Mouse (Mus musculus) urinary bladder, postnatal 36 days (tissue): ENCODE measurements around the gene Zmynd11.

Source experiments
- DNase-seq, 2 experiments: peaks; one replicate each; pipeline ENCODE4 v3.0.0; 2022; ENCODE audit warnings: low spot score in 2 of 2, mixed read lengths in 1 of 2

The Zmynd11 gene

DNA sequence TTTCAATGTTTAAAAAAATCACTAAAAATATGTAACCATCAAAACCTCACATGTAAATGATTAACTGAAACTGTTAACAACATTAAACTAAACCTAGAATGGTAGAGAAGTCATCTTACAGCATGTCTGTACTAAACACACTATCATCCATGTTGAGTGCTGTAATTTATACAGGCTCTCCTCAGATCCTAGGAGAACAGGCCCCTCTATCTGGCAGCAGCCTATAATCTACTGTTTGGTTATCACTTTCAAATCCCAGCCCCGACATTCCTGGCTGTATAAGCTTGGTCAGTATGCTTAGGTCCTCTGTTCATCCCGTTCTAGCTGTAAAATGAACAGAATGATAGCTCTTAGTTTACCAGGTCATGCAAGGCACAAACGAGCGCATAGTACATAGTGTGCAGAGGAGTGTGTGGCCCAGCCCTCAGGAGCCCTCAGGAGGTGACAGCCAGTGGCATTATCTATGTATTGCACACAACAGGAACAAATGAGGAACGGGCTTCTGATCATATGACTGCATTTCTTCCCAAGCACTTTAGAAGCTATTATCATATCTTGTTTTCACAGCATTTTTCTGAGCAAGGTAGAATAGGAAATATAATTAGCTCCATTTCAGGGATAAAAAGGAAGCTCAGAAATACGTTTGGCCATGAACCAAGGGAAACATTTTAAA lies 51.5 kb downstream of the Zmynd11 start:
- no peak for DNase-seq

DNA sequence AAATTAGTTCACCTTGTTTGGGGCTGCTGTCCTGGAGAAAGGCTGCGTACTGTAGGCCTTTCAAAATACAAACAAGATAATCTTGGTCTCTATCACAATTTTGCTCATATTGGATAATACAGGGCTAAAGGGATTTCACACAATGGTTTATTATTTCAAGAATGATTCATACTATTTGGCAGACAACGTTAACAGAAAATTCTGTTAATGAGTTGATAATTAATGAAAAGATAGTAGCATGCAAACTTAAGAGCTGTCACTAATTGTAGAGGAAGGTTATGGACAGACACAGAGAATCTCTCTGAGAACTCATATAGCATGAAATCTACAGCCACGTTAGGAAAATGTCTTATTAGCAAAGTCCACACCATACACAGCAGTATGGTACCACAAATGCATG lies 52.2 kb downstream of the Zmynd11 start:
- no peak for DNase-seq

DNA sequence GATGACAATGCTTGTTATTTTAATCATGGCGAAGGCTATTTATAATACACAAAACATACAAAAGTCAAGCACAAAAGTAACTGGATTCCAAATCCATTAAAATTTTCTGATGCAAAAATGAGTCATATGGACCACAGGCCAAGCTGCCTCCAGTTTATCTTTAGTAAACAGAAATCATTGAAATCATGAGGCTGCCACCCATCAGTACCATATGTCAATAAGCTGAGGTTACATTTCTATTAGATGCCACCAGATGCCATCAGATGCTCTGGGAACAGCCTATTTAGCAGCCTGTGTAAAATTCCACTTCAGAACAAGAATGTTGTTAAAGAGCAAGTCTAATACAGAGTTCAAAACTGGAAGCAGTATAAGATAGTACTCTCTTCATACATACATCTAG lies 52.7 kb downstream of the Zmynd11 start:
- no peak for DNase-seq

DNA sequence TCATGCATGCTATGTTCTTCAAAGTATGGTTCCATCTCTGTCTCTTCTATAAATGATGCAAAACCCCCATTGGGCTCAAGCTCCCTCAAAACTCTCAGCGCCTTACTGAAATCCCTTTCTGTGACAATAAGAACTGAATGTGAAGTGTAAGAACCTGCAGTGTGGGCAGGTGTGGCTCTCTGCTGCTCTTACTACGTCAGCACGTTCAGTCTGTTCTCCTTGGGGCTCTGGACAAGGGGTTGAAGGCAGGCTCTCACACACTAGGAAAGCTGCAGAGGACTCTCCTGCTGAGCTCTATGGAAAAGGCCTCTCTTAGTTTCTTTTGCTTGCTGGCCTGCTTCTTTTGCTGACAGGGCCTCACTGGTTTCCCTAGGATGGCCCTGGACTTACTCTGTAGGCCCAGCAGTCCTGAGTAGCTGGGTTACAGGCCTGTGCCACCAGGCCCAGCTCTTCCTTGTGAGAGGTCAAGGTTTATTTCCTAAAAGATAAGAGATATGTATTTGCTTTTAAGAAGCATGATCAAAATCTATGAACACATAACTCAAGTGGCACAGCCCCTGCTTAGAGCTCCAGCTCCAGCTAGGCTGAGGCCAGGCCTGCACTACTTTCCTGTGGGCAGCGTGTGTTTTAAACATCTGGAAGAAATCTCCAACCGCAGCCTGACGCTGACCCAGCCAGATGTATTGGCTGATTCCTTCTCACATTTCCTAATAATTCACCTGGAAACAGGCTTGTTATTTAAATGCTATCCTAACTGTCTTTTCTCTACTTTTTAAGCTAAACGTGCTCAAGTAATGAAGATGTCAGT lies 56.5 kb downstream of the Zmynd11 start:
- no peak for DNase-seq

DNA sequence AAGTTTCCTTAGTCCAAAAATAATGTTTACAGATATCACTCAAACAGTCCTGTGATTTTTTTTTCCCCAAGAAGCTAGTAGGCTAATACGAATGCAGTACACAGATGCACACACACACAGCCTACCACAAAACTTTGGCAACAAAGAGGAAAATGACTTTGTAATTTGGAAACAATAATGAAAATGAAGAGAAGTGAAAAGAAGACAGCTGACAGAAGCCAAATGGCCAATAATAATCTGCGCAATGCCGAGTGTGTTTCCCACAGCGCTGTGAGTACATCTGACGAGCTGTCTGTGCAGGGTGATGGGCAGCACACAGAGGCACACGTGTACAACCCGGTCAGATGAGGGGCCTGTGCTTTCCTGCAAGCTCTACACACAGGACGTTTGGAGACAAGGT lies 58.4 kb downstream of the Zmynd11 start:
- no peak for DNase-seq

DNA sequence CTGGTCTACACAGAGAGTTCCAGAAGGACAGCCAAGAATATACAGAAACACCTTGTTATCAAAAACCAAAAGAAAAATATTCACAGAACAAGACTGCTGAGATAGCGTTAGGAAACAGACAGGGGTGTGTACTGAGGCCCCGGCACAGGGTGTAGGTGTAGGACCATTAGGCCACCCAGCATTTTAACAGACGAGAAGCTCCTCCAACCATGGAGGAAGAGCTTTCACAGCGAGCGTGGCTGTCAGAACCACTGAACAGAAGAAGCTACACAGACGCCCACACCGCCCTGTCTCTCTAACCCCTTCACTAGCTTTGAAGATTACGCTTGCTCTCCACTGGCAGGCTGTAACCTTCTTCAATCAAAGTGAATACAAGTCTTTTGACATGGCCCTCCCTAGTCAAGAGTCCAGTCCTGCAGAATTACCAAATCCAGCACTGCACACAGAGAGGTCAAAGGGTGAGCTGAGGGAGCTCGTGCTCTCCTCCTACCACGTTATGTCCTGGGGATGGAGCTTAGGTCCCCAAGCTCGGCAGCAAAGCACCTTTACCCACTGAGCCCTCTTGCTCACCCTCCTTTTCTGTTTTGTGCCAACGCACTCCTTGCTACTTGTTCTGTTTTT lies 62.4 kb downstream of the Zmynd11 start:
- no peak for DNase-seq

DNA sequence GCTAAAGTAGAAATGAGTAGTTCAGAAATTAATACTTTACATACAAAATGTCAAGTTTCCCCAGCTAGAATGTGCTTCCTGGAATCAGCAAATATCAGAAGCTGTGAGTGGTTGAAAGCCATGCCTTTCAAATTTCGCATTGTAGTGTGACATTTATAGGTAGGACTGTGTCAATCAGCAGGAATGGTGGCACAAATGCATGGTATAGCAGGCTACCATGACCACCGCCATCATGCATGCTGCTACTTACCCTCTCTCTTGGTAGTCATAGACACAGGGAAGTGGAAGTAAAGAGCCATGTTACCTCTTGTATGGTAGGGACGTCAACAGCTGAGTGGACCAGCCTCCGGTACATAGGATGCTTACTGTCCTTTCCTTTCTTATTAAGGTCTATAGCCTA lies 67.8 kb downstream of the Zmynd11 start:
- DNase-seq = no peak

DNA sequence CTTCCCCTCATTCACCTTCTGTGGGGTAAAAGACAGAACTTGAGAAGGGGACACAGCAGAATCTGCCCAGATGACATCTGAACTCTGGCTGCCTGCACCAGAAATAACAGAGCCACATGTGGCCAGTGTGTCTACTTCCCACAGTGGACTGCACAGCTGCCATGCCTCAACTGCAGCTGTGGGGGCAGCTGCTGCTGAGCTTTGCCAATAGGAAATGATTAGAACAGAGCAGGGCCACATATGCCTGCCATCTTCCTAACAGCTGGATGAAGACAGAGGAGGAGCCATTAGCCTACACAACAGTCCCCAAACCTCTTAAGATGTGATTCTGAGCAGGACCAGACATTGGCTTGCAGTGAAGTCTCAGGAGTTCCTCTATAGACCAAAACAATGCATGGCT lies 69.3 kb downstream of the Zmynd11 start:
- DNase-seq = peak in 1 of 2 experiments; percentile 5

DNA sequence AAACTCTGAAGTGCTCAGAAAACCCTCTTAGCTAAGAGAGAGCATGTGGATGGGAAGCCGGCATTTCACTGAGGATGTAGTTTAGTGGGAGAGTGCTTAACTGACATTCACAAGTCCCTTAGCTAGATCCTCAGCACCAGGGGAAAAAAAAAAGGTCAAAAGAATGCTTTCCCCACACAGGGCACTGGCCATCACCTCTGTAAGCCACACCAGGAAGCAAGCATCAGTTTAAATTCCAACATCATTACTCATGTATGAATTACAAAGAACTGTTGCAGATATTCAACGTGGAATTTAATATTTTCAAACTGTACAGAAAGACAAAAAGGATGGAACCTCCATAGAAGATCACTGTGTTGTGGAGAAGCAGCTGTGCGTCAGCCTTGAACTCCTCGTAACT lies 69.7 kb downstream of the Zmynd11 start:
- DNase-seq = no peak

DNA sequence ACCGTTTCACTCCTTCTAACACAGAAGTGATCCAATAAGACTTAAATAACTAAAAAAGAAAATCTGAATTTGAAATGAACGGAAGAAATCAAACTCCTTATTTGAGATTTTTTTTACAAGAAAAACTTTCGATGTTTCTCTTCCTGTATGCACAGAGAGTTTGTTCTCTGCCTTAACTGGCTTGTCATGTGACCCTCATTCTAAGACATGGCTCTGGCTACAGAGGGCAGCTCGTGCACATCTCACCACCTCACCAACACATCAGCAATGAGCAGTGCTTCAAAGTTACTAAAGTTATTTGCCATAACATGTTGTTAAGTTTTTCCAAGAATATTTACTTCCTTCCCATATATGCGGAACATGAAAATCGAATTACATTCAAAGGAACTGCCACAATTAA lies 70.5 kb downstream of the Zmynd11 start:
- no peak for DNase-seq

DNA sequence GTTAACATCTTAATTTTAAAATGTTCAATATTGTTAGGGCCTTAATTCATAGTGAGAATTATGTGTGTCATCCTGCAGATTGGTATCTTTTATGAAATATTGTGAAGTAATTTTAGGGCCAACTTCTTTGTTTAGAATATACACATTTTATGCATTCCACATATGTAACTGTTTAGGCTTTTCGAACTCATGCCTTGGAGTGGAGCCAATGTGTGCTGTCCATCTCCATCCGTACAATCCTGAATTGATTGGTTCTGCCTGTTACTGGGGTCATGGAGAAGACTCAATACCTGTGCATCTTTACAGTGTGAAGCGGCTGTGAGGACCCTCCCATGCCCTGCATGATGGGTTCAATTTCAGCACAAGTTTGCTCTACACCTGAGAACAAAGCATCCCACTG lies 72.3 kb downstream of the Zmynd11 start:
- DNase-seq = no peak

DNA sequence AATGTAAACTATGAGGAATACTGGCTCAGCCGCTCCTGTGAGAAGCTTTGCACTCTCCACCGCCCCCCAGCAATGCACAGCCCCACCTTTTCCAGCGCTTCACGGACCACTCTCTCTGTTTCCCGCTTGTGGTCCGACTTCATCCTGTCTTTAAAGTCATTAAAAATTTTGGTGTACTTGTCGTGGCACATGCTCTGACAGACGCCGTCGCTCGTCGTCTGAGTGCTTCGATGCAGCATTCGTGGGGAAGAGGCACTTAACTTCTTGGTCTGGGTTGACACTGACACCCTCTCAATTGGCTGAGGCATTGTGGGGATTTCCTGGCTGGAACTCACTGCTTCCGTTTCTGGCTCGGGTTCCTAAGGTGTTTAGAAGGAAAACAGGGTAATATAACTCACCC lies 75.8 kb downstream of the Zmynd11 start:
- no peak for DNase-seq

DNA sequence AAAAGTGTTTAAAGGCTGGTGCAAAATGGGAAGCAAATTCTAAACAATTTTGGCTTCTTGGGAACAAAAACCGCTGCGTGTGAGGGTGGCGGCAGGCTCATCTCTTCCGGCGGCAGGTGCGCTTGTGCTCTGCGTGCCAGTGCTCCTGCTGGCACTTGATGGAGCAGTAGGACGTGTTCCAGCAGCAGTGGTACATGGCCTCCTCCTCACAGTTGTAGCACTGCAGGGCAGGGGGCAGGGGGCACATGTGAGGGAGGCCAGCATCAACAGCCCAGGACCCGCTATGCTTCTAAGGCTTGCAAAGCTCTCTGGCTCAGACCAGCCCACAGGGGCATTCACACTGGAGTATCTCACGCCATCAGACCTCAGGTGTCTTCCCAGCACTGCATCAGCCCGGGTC lies 78.4 kb downstream of the Zmynd11 start:
- no peak for DNase-seq

DNA sequence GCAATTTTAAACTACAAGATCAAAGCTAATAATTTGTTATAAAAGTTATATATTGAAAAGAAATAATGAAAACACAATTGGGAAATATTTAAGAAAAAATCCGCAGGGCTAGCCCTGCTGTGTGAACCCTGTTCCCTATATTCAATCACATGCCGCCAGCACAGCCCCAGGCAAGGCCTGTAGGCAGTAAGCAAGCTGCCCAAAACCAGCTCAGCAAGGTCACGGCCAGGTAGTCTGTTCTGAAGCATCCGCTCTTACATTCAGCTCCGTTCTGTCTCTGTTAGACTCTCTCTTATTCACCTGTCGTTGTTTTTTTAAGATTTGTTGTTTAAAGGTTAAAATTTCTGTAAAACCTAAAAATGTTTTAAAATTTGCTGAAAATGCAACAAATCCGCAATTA lies 78.9 kb downstream of the Zmynd11 start:
- no peak for DNase-seq

DNA sequence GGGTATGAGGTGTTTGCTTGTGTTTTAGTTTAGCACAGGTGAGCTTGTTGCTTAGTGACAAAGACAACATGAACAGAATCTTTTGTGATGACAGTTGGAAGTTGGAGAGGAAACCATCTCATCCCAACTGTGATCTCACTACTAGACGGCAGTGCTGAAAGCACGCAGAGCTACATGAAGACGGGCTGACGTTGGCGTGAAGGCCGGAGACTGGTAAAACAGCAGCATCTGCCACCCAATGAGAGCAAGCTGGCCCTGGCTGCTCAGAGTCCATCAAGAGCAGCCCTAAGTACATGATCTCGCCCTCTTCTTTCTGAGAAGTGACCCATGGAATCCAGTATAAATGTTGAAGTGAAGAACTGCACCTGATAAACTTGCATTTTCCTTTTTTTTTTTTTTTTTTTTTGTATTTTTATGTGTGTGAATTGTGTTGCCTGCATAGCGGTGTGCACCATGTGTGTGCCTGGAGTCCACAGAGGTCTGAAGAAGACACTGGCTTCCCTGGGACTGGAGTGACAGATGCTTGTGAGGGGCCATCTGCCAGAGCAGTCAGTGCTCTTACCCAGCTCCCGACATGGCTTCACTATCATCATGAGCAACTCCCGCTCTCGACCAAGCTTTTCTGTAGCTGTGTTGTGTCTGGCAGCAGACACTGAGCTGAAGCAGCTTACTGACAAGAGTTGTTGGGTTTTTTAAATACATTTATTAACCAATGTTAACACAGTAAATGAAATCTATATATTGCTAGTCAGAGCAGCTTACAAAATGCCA lies 80.8 kb downstream of the Zmynd11 start:
- DNase-seq = no peak

DNA sequence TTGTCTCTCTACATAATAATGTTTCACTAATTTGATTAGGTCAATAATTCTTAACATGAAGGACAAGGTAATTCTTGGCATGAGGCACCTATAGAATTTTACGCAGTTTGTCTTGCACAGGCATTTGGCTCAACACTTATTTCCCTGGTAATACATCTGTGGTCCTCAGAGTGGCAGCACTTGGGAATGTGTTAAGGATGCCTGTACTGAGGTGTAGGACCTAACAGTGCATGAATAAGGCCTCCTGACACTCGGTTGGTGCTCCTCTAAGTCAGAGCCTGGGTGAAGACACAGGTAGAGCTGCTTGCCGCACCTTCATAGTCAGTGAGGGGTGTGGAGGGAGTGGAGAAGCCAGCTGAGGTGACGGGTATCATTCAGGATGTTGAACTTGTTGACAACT lies 81.8 kb downstream of the Zmynd11 start:
- no peak for DNase-seq

DNA sequence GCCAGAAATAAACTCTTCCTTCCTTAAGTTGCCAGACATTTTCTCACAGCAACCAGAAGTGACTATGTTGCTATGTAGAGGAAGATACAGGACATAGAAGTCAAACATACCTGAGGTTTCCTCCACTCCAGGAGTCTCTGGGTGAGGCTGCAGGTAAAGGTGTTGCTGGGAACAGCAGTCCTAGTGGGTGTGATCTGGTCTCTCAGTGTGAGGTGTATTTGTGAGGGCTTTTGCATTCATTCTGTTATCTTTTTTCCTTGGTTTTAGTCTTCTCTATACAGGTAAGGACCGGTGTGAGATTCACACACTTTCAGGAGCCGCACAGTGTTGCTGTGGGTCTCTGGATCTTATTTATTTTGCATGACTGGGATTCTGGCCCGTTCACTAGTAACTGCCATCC lies 83.6 kb downstream of the Zmynd11 start:
- DNase-seq = no peak

DNA sequence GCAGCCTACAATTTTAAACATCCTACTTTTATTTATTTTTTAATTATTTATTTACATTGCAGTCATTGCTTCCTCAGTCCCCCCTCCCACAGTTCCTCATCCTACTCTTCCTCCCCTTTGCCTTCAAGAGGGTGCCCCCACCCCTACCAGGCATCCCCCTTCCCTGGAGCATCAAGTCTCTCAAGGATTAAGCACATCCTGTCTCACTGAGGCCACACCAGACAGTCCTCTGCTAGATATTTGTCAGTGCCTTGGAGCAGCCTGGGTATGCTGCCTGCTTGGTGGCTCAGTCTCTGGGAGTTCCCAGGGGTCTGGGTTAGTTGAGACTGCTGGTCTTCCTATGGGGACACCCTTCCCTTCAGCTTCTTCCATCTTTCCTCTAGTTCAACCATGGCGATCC lies 91.0 kb downstream of the Zmynd11 start:
- DNase-seq = no peak

DNA sequence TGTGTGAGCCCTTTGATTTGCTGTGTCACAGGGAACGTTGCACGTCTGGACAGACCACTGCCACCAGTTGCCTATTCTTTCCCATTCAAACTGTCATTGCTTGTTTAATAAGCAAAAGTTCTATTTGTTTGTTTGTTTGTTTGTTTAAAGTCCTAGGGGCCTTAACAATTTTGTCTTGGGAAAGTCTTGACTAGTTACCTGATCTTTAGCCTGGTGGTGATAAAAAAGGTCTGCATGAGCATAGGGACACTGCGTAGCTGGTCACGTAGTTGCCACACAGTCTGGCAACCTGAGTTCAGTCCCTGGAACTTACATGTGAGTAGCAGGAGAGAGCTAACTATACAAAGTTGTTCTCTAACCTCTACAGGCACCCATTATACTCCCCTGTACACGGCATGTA lies 95.9 kb downstream of the Zmynd11 start:
- DNase-seq = no peak

DNA sequence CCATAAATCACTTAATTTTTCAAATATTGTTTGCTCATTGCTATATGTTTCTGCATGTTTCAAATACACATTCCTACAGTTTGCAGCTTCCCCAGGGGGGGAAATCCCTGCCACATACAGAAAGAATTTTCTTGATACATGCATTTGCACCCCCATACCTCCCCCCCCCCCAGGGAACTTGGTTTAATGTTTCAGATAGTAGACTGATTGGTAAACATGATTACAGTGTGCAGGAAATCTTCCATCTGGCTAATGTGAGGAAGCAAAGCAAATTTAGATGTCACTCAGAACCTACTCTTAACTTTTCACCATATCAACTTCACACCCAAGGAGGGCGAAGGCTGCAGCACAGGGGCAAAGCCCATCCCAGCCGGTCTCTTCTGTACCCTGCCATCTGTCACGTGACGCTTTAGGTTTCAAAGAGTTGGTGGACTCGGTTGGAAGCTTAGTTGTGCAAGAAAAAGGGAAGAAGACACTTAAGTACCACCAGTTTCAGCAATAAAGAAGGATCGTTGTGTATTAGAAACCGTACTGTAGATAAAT lies 97.1 kb downstream of the Zmynd11 start:
- no peak for DNase-seq

DNA sequence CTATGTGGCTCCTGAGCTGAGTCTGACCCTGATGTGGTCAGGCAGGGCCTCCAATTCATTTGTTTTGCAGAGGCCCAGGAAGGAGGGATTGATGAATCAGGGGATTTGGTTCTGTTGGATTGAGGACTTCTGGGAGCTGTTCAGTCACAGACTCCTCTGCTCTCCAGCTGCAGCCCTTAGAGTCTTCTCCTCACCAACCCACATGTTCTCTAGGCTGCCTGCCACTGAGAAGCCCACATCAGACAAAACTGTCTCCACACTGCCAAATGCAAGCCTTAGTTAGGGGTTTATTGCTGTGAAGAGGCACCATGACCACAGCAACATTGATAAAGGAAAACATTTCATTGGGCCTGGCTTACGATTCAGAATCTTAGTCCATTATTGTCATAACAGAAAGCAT lies 101.5 kb downstream of the Zmynd11 start:
- no peak for DNase-seq

DNA sequence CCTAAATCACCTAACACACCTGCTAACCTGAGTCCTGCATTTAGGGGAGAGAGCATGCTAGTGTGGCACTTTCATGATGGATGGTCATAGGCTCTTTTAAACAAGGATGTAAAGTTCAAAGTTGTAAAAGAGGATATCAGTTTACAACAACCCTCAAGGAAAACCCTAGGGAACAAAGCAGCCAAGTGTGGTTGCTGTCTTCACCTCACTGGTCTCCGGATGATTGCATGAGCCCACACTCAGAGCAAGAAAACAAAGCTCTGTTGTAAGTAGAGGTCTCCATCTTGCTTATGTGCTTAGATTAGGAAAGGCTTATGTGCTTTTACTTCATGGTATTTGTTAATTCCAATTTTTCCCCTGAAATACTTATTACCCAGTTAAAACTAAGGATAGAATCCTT lies 104.4 kb downstream of the Zmynd11 start:
- no peak for DNase-seq
